Mouse (Mus musculus): ENCODE measurements around the gene Marveld3.

DNA sequence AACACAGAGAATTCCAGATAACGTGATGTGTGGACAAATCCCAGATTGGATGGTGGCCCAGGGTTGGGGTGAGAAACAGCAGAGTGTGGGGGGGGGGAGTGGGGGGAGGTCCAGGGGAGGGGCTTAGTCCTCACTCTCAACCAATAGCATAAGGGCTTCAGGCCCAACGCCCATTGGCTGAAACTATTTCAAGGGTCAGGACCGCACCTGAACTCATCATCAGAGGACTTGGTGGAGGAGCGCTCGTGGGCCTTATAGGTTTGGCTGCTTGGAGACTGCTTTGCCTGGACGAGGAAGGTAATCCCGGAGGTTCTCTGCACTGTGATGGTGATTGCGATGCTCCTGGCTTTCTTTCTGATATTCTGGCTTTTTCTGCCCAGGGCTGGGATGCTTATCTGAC lies 28.2 kb upstream of the Marveld3 start, which contains the start of gene Tat:
- no peak for TF ChIP-seq CTCF (IDR thresholded peaks at IDR 0.05; ENCODE audit: low read depth)
- TF ChIP-seq EP300 (IDR thresholded peaks at IDR 0.05; ENCODE audit: low read depth), result no peak
